Mouse (Mus musculus): Measurements from ENCODE around the gene Mlxipl. TPM values are rescaled to one million over a fixed set of nuclear protein-coding genes. Genes with fewer than 3 reads are reported as not detected.

The Mlxipl gene
- total and polyA plus RNA-seq, 3 experiments, result not detected

GRCm38 (mm10) chr5:135185016-135185415 is 95.3 kb downstream of the Mlxipl start:
- TF ChIP-seq CTCF (IDR thresholded peaks at IDR 0.05 in 2 of 3, conservative IDR thresholded peaks at IDR 0.05 in 1 of 3; ENCODE audit: control insufficient read depth in 1 of 3, insufficient read depth in 1 of 3, low read depth in 2 of 3, low read length in 3 of 3, poor library complexity in 1 of 3, severe bottlenecking in 1 of 3) (no peak), ZC3H11A (IDR thresholded peaks at IDR 0.05; ENCODE audit: low read depth, low read length) (no peak), POLR2AphosphoS5 (IDR thresholded peaks at IDR 0.05; ENCODE audit: borderline replicate concordance, low read depth, low read length) (no peak)
- Histone ChIP-seq H3K79me2 (ENCODE audit: control insufficient read depth, insufficient read depth, low read length, poor library complexity) (peaks cover 28% of the 10 kb centered on the region), H3K9ac (ENCODE audit: control insufficient read depth, low read depth, low read length, poor library complexity, severe bottlenecking) (no peak overlapping the region), H3K27ac (ENCODE audit: control insufficient read depth, low read depth, low read length) (no peak overlapping the region), H3K27me3 (ENCODE audit: control insufficient read depth in 1 of 2, insufficient read depth in 2 of 2, low read length in 2 of 2) (no peaks in the 10 kb centered on the region), H3K4me3 (ENCODE audit: control insufficient read depth in 1 of 2, insufficient read depth in 1 of 2, low read depth in 2 of 2, low read length in 2 of 2) (no peak overlapping the region), H3K36me3 (ENCODE audit: control insufficient read depth in 1 of 2, insufficient read depth in 2 of 2, low read length in 2 of 2) (peaks cover 4 to 17% of the 10 kb centered on the region in 2 experiments), H3K4me1 (ENCODE audit: control insufficient read depth in 1 of 2, insufficient read depth in 2 of 2, low read length in 2 of 2) (peaks cover 0 to 9% of the 10 kb centered on the region in 2 experiments; a peak in 3 of 4 replicates), H3K9me3 (replicated peaks; ENCODE audit: insufficient read depth, low read length) (no peaks in the 10 kb centered on the region)
- no peak for DNase-seq (ENCODE audit: low read depth, low spot score)

- Histone ChIP-seq H3K4me3 (ENCODE audit: control insufficient read depth in 1 of 2, insufficient read depth in 1 of 2, low read depth in 2 of 2, low read length in 2 of 2) (no peak overlapping the region; a peak in 1 of 4 replicates), H3K79me2 (ENCODE audit: control insufficient read depth, insufficient read depth, low read length, poor library complexity) (peaks cover 32% of the 10 kb centered on the region), H3K9ac (ENCODE audit: control insufficient read depth, low read depth, low read length, poor library complexity, severe bottlenecking) (no peak overlapping the region), H3K9me3 (replicated peaks; ENCODE audit: insufficient read depth, low read length) (no peaks in the 10 kb centered on the region), H3K27me3 (ENCODE audit: control insufficient read depth in 1 of 2, insufficient read depth in 2 of 2, low read length in 2 of 2) (no peaks in the 10 kb centered on the region), H3K27ac (ENCODE audit: control insufficient read depth, low read depth, low read length) (peak overlapping the region; percentile 93; the same call in 1 of the 2 replicates), H3K4me1 (ENCODE audit: control insufficient read depth in 1 of 2, insufficient read depth in 2 of 2, low read length in 2 of 2) (peaks cover 0 to 9% of the 10 kb centered on the region in 2 experiments; a peak in 3 of 4 replicates), H3K36me3 (ENCODE audit: control insufficient read depth in 1 of 2, insufficient read depth in 2 of 2, low read length in 2 of 2) (peaks cover 2 to 22% of the 10 kb centered on the region in 2 experiments; a peak in 3 of 4 replicates)
- DNase-seq (ENCODE audit: low read depth, low spot score), result peak; percentile 52
- no peak for TF ChIP-seq MEF2A (IDR thresholded peaks at IDR 0.05; ENCODE audit: extremely low read depth, insufficient replicate concordance, low read depth, low read length, poor library complexity, severe bottlenecking)
- no peak for TF ChIP-seq NRF1 (IDR thresholded peaks at IDR 0.05; ENCODE audit: insufficient read depth, low read depth, low read length, poor library complexity, severe bottlenecking)
- no peak for TF ChIP-seq TCF12 (IDR thresholded peaks at IDR 0.05; ENCODE audit: low read depth, low read length)
- no peak for TF ChIP-seq MYB (IDR thresholded peaks at IDR 0.05; ENCODE audit: low read depth, low read length)
- peak; percentile 40 to 63 (median 53) for TF ChIP-seq CTCF (IDR thresholded peaks at IDR 0.05 in 2 of 3, conservative IDR thresholded peaks at IDR 0.05 in 1 of 3; ENCODE audit: control insufficient read depth in 1 of 3, insufficient read depth in 1 of 3, low read depth in 2 of 3, low read length in 3 of 3, poor library complexity in 1 of 3, severe bottlenecking in 1 of 3)
- TF ChIP-seq MYC (IDR thresholded peaks at IDR 0.05; ENCODE audit: low read depth, low read length), result 0 out of 2 replicates have a peak, but pooled peaks have one; percentile 40
- TF ChIP-seq HCFC1 (IDR thresholded peaks at IDR 0.05; ENCODE audit: low read depth, low read length), result no peak
- no peak for TF ChIP-seq POLR2AphosphoS5 (IDR thresholded peaks at IDR 0.05; ENCODE audit: borderline replicate concordance, low read depth, low read length)
- no peak for TF ChIP-seq KAT2A (conservative IDR thresholded peaks at IDR 0.05; ENCODE audit: low read depth, low read length)
- TF ChIP-seq USF2 (IDR thresholded peaks at IDR 0.05; ENCODE audit: borderline replicate concordance in 1 of 2, insufficient read depth in 1 of 2, low read depth in 1 of 2, low read length in 2 of 2), result no peak
- TF ChIP-seq UBTF (IDR thresholded peaks at IDR 0.05; ENCODE audit: borderline replicate concordance, insufficient read depth, low read depth, low read length), result no peak
- TF ChIP-seq NELFE (IDR thresholded peaks at IDR 0.05; ENCODE audit: low read depth, low read length), result no peak
- no peak; the same call in 1 of the 2 replicates for TF ChIP-seq MXI1 (IDR thresholded peaks at IDR 0.05; ENCODE audit: low read depth, low read length)
- TF ChIP-seq TBP (IDR thresholded peaks at IDR 0.05; ENCODE audit: low read depth, low read length), result no peak
- TF ChIP-seq CHD2 (IDR thresholded peaks at IDR 0.05; ENCODE audit: low read length), result no peak
- no peak for TF ChIP-seq ZMIZ1 (IDR thresholded peaks at IDR 0.05; ENCODE audit: low read depth, low read length)
- peak; percentile 63; the same call in 1 of the 2 replicates for TF ChIP-seq MAZ (IDR thresholded peaks at IDR 0.05; ENCODE audit: low read depth, low read length)
- TF ChIP-seq JUND (IDR thresholded peaks at IDR 0.05; ENCODE audit: low read depth, low read length), result no peak
- no peak for TF ChIP-seq POLR2AphosphoS2 (IDR thresholded peaks at IDR 0.05; ENCODE audit: low read length)
- TF ChIP-seq POLR2A (IDR thresholded peaks at IDR 0.05; ENCODE audit: control insufficient read depth in 1 of 2, insufficient read depth in 1 of 2, low read depth in 1 of 2, low read length in 2 of 2, poor library complexity in 1 of 2), result no peak
- TF ChIP-seq E2F4 (IDR thresholded peaks at IDR 0.05; ENCODE audit: borderline replicate concordance, low read depth, low read length), result no peak
- TF ChIP-seq MAX (IDR thresholded peaks at IDR 0.05; ENCODE audit: low read length), result 0 out of 2 replicates have a peak, but pooled peaks have one; percentile 49
- no peak for TF ChIP-seq CHD1 (IDR thresholded peaks at IDR 0.05; ENCODE audit: low read depth, low read length)
Measured at GRCm38 (mm10) chr5:135185596-135185995, 95.9 kb downstream of the Mlxipl start.
